Mouse (Mus musculus) MEL (cell line): ENCODE data around the gene Prm3. TPM values are rescaled to one million over a fixed set of nuclear protein-coding genes. Genes with fewer than 3 reads are reported as not detected.

ENCODE experiments used
- DNase-seq: peaks from one replicate; pipeline ENCODE4 v3.0.0; 2011; ENCODE audit warnings: low read depth, low spot score
- H3K27ac ChIP-seq: 2 replicates; pipeline ENCODE4 v1.5.1; 2012; ENCODE audit warnings: low read depth, mild to moderate bottlenecking, control low read depth, low read length, moderate library complexity; ENCODE audit not compliant: control insufficient read depth
- H3K27me3 ChIP-seq, 2 experiments: fragments of 150-350 bp in 1 of 2; sonication (generic) in 1 of 2; 2 replicates each; pipeline ENCODE4 v1.6.1; 2012; ENCODE audit warnings: low read length in 2 of 2, mild to moderate bottlenecking in 2 of 2, improper control_type of control experiment in 1 of 2, moderate library complexity in 1 of 2; ENCODE audit not compliant: insufficient read depth in 2 of 2, control insufficient read depth in 1 of 2
- H3K36me3 ChIP-seq, 2 experiments: 2 replicates each; pipeline ENCODE4 v1.6.1; 2012 to 2014; ENCODE audit warnings: low read length in 2 of 2, improper control_type of control experiment in 1 of 2, inconsistent platforms in 1 of 2, mild to moderate bottlenecking in 1 of 2; ENCODE audit not compliant: insufficient read depth in 2 of 2, control insufficient read depth in 1 of 2
- H3K4me1 ChIP-seq, 2 experiments: fragments of 150-350 bp in 1 of 2; sonication (generic) in 1 of 2; 2 replicates each; pipeline ENCODE4 v1.6.1; 2012; ENCODE audit warnings: low read length in 2 of 2, improper control_type of control experiment in 1 of 2, mild to moderate bottlenecking in 1 of 2; ENCODE audit not compliant: insufficient read depth in 2 of 2, control insufficient read depth in 1 of 2
- H3K4me3 ChIP-seq, 2 experiments: fragments of 150-350 bp in 1 of 2; sonication (generic) in 1 of 2; 2 replicates each; pipeline ENCODE4 v1.5.1; 2012; ENCODE audit warnings: low read depth in 2 of 2, low read length in 2 of 2, mild to moderate bottlenecking in 2 of 2, moderate library complexity in 2 of 2, control low read depth in 1 of 2, improper control_type of control experiment in 1 of 2; ENCODE audit not compliant: control insufficient read depth in 1 of 2, insufficient read depth in 1 of 2
- H3K79me2 ChIP-seq: 2 replicates; pipeline ENCODE4 v1.6.1; 2012; ENCODE audit warnings: mild to moderate bottlenecking, low read length, moderate library complexity; ENCODE audit not compliant: control insufficient read depth, poor library complexity, insufficient read depth
- H3K9ac ChIP-seq: 2 replicates; pipeline ENCODE4 v1.6.1; 2012; ENCODE audit warnings: low read depth, mild to moderate bottlenecking, control low read depth, low read length, moderate library complexity; ENCODE audit not compliant: control insufficient read depth, poor library complexity, severe bottlenecking
- H3K9me3 ChIP-seq: fragments of 150-350 bp; sonication (generic); replicated peaks from 2 replicates; pipeline ENCODE4 v1.6.1; 2012; ENCODE audit warnings: mild to moderate bottlenecking, low read length, improper control_type of control experiment, moderate library complexity; ENCODE audit not compliant: insufficient read depth
- E2F4 ChIP-seq: IDR thresholded peaks from 2 replicates; pipeline ENCODE4 v1.6.1; 2011; ENCODE audit warnings: low read depth, low read length, improper control_type of control experiment, borderline replicate concordance
- ELF1 ChIP-seq: IDR thresholded peaks from 2 replicates; pipeline ENCODE4 v1.6.1; 2014; ENCODE audit warnings: low read depth, mild to moderate bottlenecking, inconsistent platforms, low read length, improper control_type of control experiment, moderate library complexity
- ETS1 ChIP-seq: IDR thresholded peaks from 2 replicates; pipeline ENCODE4 v1.6.1; 2012; ENCODE audit warnings: low read depth, mild to moderate bottlenecking, inconsistent platforms, low read length, improper control_type of control experiment, moderate library complexity
- GABPA ChIP-seq: IDR thresholded peaks from 2 replicates; pipeline ENCODE4 v1.6.1; 2012; ENCODE audit warnings: low read depth, mild to moderate bottlenecking, inconsistent platforms, low read length, improper control_type of control experiment, moderate library complexity
- GATA1 ChIP-seq: IDR thresholded peaks from 2 replicates; pipeline ENCODE4 v1.6.1; 2011; ENCODE audit warnings: low read depth, low read length, improper control_type of control experiment
- JUND ChIP-seq: IDR thresholded peaks from 2 replicates; pipeline ENCODE4 v1.6.1; 2011; ENCODE audit warnings: low read depth, mild to moderate bottlenecking, improper control_type of control experiment, low read length
- KAT2A ChIP-seq: conservative IDR thresholded peaks from 2 replicates; pipeline ENCODE4 v1.6.1; 2012; ENCODE audit warnings: low read depth, low read length, improper control_type of control experiment, inconsistent platforms
- MAFK ChIP-seq: IDR thresholded peaks from 2 replicates; pipeline ENCODE4 v1.6.1; 2011; ENCODE audit warnings: low read depth, mild to moderate bottlenecking, low read length, improper control_type of control experiment, borderline replicate concordance
- MEF2A ChIP-seq: IDR thresholded peaks from 2 replicates; pipeline ENCODE4 v1.6.1; 2014; ENCODE audit warnings: low read depth, mild to moderate bottlenecking, inconsistent platforms, low read length, improper control_type of control experiment; ENCODE audit not compliant: poor library complexity, insufficient replicate concordance, severe bottlenecking; ENCODE audit errors: extremely low read depth
- MYB ChIP-seq: IDR thresholded peaks from 2 replicates; pipeline ENCODE4 v1.6.1; 2011; ENCODE audit warnings: mild to moderate bottlenecking, low read depth, low read length, improper control_type of control experiment
- MYC ChIP-seq: IDR thresholded peaks from 2 replicates; pipeline ENCODE4 v1.6.1; 2011; ENCODE audit warnings: low read depth, mild to moderate bottlenecking, low read length, improper control_type of control experiment, moderate library complexity
- NELFE ChIP-seq: IDR thresholded peaks from 2 replicates; pipeline ENCODE4 v1.6.1; 2011; ENCODE audit warnings: low read depth, low read length, improper control_type of control experiment
- NRF1 ChIP-seq: IDR thresholded peaks from 2 replicates; pipeline ENCODE4 v1.6.1; 2014; ENCODE audit warnings: low read depth, mild to moderate bottlenecking, inconsistent platforms, low read length, improper control_type of control experiment, moderate library complexity; ENCODE audit not compliant: poor library complexity, insufficient read depth, severe bottlenecking
- POLR2A ChIP-seq, 2 experiments: IDR thresholded peaks; 2 replicates each; pipeline ENCODE4 v1.6.1; 2011 to 2012; ENCODE audit warnings: low read length in 2 of 2, mild to moderate bottlenecking in 2 of 2, control low read depth in 1 of 2, improper control_type of control experiment in 1 of 2, low read depth in 1 of 2, moderate library complexity in 1 of 2; ENCODE audit not compliant: control insufficient read depth in 1 of 2, insufficient read depth in 1 of 2, poor library complexity in 1 of 2
- RAD21 ChIP-seq: IDR thresholded peaks from 2 replicates; pipeline ENCODE4 v1.6.1; 2011; ENCODE audit warnings: mild to moderate bottlenecking, low read depth, low read length, improper control_type of control experiment
- RCOR1 ChIP-seq: IDR thresholded peaks from 2 replicates; pipeline ENCODE4 v1.6.1; 2012; ENCODE audit warnings: low read depth, mild to moderate bottlenecking, inconsistent platforms, low read length, improper control_type of control experiment
- SIN3A ChIP-seq: IDR thresholded peaks from 2 replicates; pipeline ENCODE4 v1.6.1; 2012; ENCODE audit warnings: low read length, improper control_type of control experiment, inconsistent platforms
- SMC3 ChIP-seq: IDR thresholded peaks from 2 replicates; pipeline ENCODE4 v1.6.1; 2011; ENCODE audit warnings: low read depth, low read length, improper control_type of control experiment
- TAL1 ChIP-seq: IDR thresholded peaks from 2 replicates; pipeline ENCODE4 v1.6.1; 2012; ENCODE audit warnings: mild to moderate bottlenecking, inconsistent platforms, low read length, moderate library complexity, mixed read lengths
- TCF12 ChIP-seq: IDR thresholded peaks from 2 replicates; pipeline ENCODE4 v1.6.1; 2014; ENCODE audit warnings: low read depth, mild to moderate bottlenecking, inconsistent platforms, low read length, improper control_type of control experiment, moderate library complexity
- UBTF ChIP-seq: IDR thresholded peaks from 2 replicates; pipeline ENCODE4 v1.6.1; 2012; ENCODE audit warnings: low read depth, mild to moderate bottlenecking, inconsistent platforms, low read length, improper control_type of control experiment, moderate library complexity, borderline replicate concordance; ENCODE audit not compliant: insufficient read depth
- USF2 ChIP-seq, 2 experiments: IDR thresholded peaks; 2 replicates each; pipeline ENCODE4 v1.6.1; 2011 to 2012; ENCODE audit warnings: improper control_type of control experiment in 2 of 2, low read length in 2 of 2, borderline replicate concordance in 1 of 2, inconsistent platforms in 1 of 2, low read depth in 1 of 2, mild to moderate bottlenecking in 1 of 2; ENCODE audit not compliant: insufficient read depth in 1 of 2
- ZC3H11A ChIP-seq: IDR thresholded peaks from 2 replicates; pipeline ENCODE4 v1.6.1; 2012; ENCODE audit warnings: low read depth, mild to moderate bottlenecking, inconsistent platforms, low read length, improper control_type of control experiment
- polyA plus RNA-seq, 2 experiments: library from polyadenylated mRNA; stranded (reverse) in 1 of 2; unstranded in 1 of 2; fragments of >175 nt in 1 of 2; fragments of >200 nt in 1 of 2; gene quantifications; 2 replicates each; pipeline versions ENCODE4 v1.2.1 to v1.2.4; 2012; ENCODE audit warnings: low replicate concordance in 2 of 2, low read depth in 1 of 2; ENCODE audit not compliant: insufficient read length in 2 of 2, insufficient read depth in 1 of 2, missing spikeins in 1 of 2
- total RNA-seq: library from RNA; depleted of rRNA; stranded (reverse); fragments of 300-350 nt; gene quantifications from 2 replicates; pipeline ENCODE4 v1.2.3, GENCODE M21; 2012

Prm3 gene
- total and polyA plus RNA-seq, 3 experiments: not detected

DNA sequence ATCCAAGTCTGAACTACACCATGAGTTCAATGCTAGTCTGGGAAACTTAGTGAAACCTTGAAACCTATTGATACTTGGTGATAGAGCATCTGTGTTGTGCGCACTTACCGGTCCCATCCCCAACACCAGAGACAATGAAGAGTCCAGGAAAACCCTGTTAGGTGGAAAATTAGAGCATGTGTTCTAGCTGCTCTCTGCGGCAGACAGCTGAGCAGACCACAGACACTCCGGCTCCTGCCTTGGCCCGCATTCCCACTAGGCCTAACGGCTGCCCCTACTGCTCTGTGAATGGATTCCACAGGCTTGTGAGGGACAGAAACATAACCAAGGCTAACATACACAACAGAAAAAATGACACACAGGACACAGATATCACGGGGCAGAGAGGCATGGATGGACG is 17.2 kb downstream of the Prm3 start:
- TF ChIP-seq RAD21 (no peak), MEF2A (no peak), ZC3H11A (no peak), GATA1 (no peak), UBTF (no peak)
- TF ChIP-seq, all 39 proteins: peak for 0
- H3K9ac ChIP-seq: no peak overlapping the region
- no peaks in the 10 kb centered on the region for H3K4me1 ChIP-seq
- H3K27ac ChIP-seq: no peak overlapping the region
- no peaks in the 10 kb centered on the region; a peak in 1 of 4 replicates for H3K36me3 ChIP-seq
- no peak for DNase-seq
- no peak overlapping the region for H3K4me3 ChIP-seq
- H3K27me3 ChIP-seq: no peaks in the 10 kb centered on the region; a peak in 2 of 4 replicates
- no peaks in the 10 kb centered on the region for H3K9me3 ChIP-seq
- no peaks in the 10 kb centered on the region for H3K79me2 ChIP-seq

GRCm38 (mm10) chr16:10771769-10772510 is 18.8 kb downstream of the Prm3 start:
- Histone ChIP-seq H3K4me1 (no peaks in the 10 kb centered on the region), H3K9me3 (no peaks in the 10 kb centered on the region), H3K36me3 (no peaks in the 10 kb centered on the region; a peak in 1 of 4 replicates), H3K9ac (no peak overlapping the region), H3K27ac (no peak overlapping the region), H3K79me2 (no peaks in the 10 kb centered on the region), H3K4me3 (no peak overlapping the region), H3K27me3 (no peaks in the 10 kb centered on the region; a peak in 1 of 4 replicates)
- DNase-seq: no peak
- TF ChIP-seq TCF12 (no peak), TAL1 (no peak), KAT2A (no peak), NRF1 (no peak), MAFK (no peak), SIN3A (no peak), SMC3 (no peak), ETS1 (no peak), NELFE (no peak), ELF1 (no peak), JUND (no peak), GABPA (no peak), E2F4 (no peak), MYC (no peak), MYB (no peak), USF2 (IDR thresholded peaks at IDR 0.05; ENCODE audit: borderline replicate concordance in 1 of 2, insufficient read depth in 1 of 2, low read depth in 1 of 2, low read length in 2 of 2) (no peak), POLR2A (IDR thresholded peaks at IDR 0.05; ENCODE audit: control insufficient read depth in 1 of 2, insufficient read depth in 1 of 2, low read depth in 1 of 2, low read length in 2 of 2, poor library complexity in 1 of 2) (no peak), RCOR1 (no peak)
